Mouse (Mus musculus): ENCODE results near the gene Cped1. TPM values are rescaled to one million over a fixed set of nuclear protein-coding genes. Genes with fewer than 3 reads are reported as not detected.

Cped1 gene
- polyA plus RNA-seq, 1 experiment = 0.79 TPM

- Histone ChIP-seq H3K4me2 (ENCODE audit: low read depth) (no peak overlapping the region), H3ac (ENCODE audit: control insufficient read depth, insufficient read length) (no peak overlapping the region), H3K27me3 (ENCODE audit: control insufficient read depth, insufficient read depth, insufficient read length) (no peaks in the 10 kb centered on the region), H3K36me3 (ENCODE audit: control insufficient read depth, insufficient read depth) (no peaks in the 10 kb centered on the region), H3K79me2 (ENCODE audit: control insufficient read depth, insufficient read depth) (no peaks in the 10 kb centered on the region), H3K4me3 (no peak overlapping the region)
- TF ChIP-seq E2F4 (IDR thresholded peaks at IDR 0.05; ENCODE audit: insufficient read depth) (no peak), USF1 (IDR thresholded peaks at IDR 0.05; ENCODE audit: low read depth) (no peak), MYOG (IDR thresholded peaks at IDR 0.05; ENCODE audit: control insufficient read depth in 1 of 3, insufficient read depth in 1 of 3, insufficient read length in 2 of 3, low read depth in 2 of 3) (no peak), REST (IDR thresholded peaks at IDR 0.05; ENCODE audit: insufficient read depth, insufficient read length) (no peak), MYOD1 (IDR thresholded peaks at IDR 0.05; ENCODE audit: control insufficient read depth in 1 of 3, insufficient read length in 2 of 3, low read depth in 2 of 3) (no peak), SRF (IDR thresholded peaks at IDR 0.05; ENCODE audit: control insufficient read depth, insufficient read length, low read depth) (no peak), CEBPB (IDR thresholded peaks at IDR 0.05; ENCODE audit: insufficient read depth, poor library complexity, severe bottlenecking) (no peak), TCF12 (IDR thresholded peaks at IDR 0.05; ENCODE audit: insufficient read depth, poor library complexity, severe bottlenecking) (no peak), POLR2AphosphoS2 (IDR thresholded peaks at IDR 0.05; ENCODE audit: insufficient read length, low read depth) (no peak)
Observed at GRCm38 (mm10) chr6:22074232-22075083, 88.7 kb downstream of the Cped1 start.

DNA sequence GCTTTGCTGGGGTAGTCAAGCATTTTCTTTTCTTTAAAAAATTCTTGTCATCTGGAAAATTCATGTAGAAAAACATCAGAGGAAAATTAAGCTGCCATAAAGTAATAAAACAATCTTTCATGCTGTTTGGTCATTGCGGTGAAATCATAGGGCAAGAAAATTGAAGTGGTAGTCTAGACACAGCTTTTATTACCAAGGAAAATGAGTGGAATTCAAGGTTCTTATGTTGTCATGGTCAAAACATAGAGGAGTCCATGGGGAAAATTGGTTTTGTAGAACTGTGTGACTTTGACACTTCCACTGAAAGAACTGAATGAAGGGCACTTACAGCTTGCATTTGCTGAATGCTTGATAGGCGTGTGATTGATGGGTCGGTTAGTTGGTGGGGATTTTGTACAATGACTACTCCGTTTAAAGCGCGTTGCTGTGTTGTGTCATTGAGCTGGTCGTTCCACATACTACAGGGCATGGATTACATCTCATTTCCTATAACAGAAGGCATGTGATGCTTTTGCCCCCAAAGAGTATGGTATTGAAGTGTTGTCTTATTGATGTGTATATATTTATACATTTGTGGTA lies 93.1 kb downstream of the Cped1 start:
- no peak overlapping the region for H3K4me3 ChIP-seq
- TF ChIP-seq POLR2A (IDR thresholded peaks at IDR 0.05; ENCODE audit: insufficient read length, low read depth) = no peak
- no peaks in the 10 kb centered on the region for H3K36me3 ChIP-seq (ENCODE audit: control insufficient read depth, insufficient read depth)
- no peaks in the 10 kb centered on the region for H3K27me3 ChIP-seq (ENCODE audit: control insufficient read depth, insufficient read depth, insufficient read length)
- H3ac ChIP-seq (ENCODE audit: control insufficient read depth, insufficient read length) = no peak overlapping the region
- no peaks in the 10 kb centered on the region for H3K79me2 ChIP-seq (ENCODE audit: control insufficient read depth, insufficient read depth)
- no peak overlapping the region for H3K4me2 ChIP-seq (ENCODE audit: low read depth)

- H3K4me2 ChIP-seq (ENCODE audit: low read depth) = no peak overlapping the region
- TF ChIP-seq TCF12 (IDR thresholded peaks at IDR 0.05; ENCODE audit: insufficient read depth, poor library complexity, severe bottlenecking) (no peak), E2F4 (IDR thresholded peaks at IDR 0.05; ENCODE audit: insufficient read depth) (no peak), MAX (IDR thresholded peaks at IDR 0.05; ENCODE audit: low read depth) (no peak), MYOG (IDR thresholded peaks at IDR 0.05; ENCODE audit: control insufficient read depth in 1 of 3, insufficient read depth in 1 of 3, insufficient read length in 2 of 3, low read depth in 2 of 3) (no peak), POLR2A (IDR thresholded peaks at IDR 0.05; ENCODE audit: insufficient read length, low read depth) (no peak), REST (IDR thresholded peaks at IDR 0.05; ENCODE audit: insufficient read depth, insufficient read length) (no peak), SRF (IDR thresholded peaks at IDR 0.05; ENCODE audit: control insufficient read depth, insufficient read length, low read depth) (no peak), USF1 (IDR thresholded peaks at IDR 0.05; ENCODE audit: low read depth) (no peak), POLR2AphosphoS2 (IDR thresholded peaks at IDR 0.05; ENCODE audit: insufficient read length, low read depth) (no peak), MYOD1 (IDR thresholded peaks at IDR 0.05; ENCODE audit: control insufficient read depth in 1 of 3, insufficient read length in 2 of 3, low read depth in 2 of 3) (no peak), TCF3 (IDR thresholded peaks at IDR 0.05; ENCODE audit: insufficient read length, low read depth) (no peak)
- no peaks in the 10 kb centered on the region for H3K27me3 ChIP-seq (ENCODE audit: control insufficient read depth, insufficient read depth, insufficient read length)
- H3ac ChIP-seq (ENCODE audit: control insufficient read depth, insufficient read length) = no peak overlapping the region
- H3K36me3 ChIP-seq (ENCODE audit: control insufficient read depth, insufficient read depth) = no peaks in the 10 kb centered on the region
- no peak overlapping the region for H3K4me3 ChIP-seq
- no peaks in the 10 kb centered on the region for H3K79me2 ChIP-seq (ENCODE audit: control insufficient read depth, insufficient read depth)
Observed at GRCm38 (mm10) chr6:22086056-22086455, 100.3 kb downstream of the Cped1 start.

- no peak overlapping the region for H3K4me2 ChIP-seq (ENCODE audit: low read depth)
- TF ChIP-seq REST (IDR thresholded peaks at IDR 0.05; ENCODE audit: insufficient read depth, insufficient read length) = no peak
- TF ChIP-seq POLR2A (IDR thresholded peaks at IDR 0.05; ENCODE audit: insufficient read length, low read depth) = no peak
- no peak for TF ChIP-seq USF1 (IDR thresholded peaks at IDR 0.05; ENCODE audit: low read depth)
- no peak for TF ChIP-seq E2F4 (IDR thresholded peaks at IDR 0.05; ENCODE audit: insufficient read depth)
- no peak for TF ChIP-seq MYOD1 (IDR thresholded peaks at IDR 0.05; ENCODE audit: control insufficient read depth in 1 of 3, insufficient read length in 2 of 3, low read depth in 2 of 3)
- no peak for TF ChIP-seq MAX (IDR thresholded peaks at IDR 0.05; ENCODE audit: low read depth)
- no peak for TF ChIP-seq MYOG (IDR thresholded peaks at IDR 0.05; ENCODE audit: control insufficient read depth in 1 of 3, insufficient read depth in 1 of 3, insufficient read length in 2 of 3, low read depth in 2 of 3)
- no peak for TF ChIP-seq SRF (IDR thresholded peaks at IDR 0.05; ENCODE audit: control insufficient read depth, insufficient read length, low read depth)
- TF ChIP-seq TCF12 (IDR thresholded peaks at IDR 0.05; ENCODE audit: insufficient read depth, poor library complexity, severe bottlenecking) = no peak
- no peak for TF ChIP-seq TCF3 (IDR thresholded peaks at IDR 0.05; ENCODE audit: insufficient read length, low read depth)
- no peak for TF ChIP-seq POLR2AphosphoS2 (IDR thresholded peaks at IDR 0.05; ENCODE audit: insufficient read length, low read depth)
- no peak for TF ChIP-seq CEBPB (IDR thresholded peaks at IDR 0.05; ENCODE audit: insufficient read depth, poor library complexity, severe bottlenecking)
Observed at GRCm38 (mm10) chr6:22088346-22089064, 102.8 kb downstream of the Cped1 start.

More at GRCm38 (mm10) chr6:22088346-22089064, 102.8 kb downstream of the Cped1 start:
- no peaks in the 10 kb centered on the region for H3K36me3 ChIP-seq (ENCODE audit: control insufficient read depth, insufficient read depth)
- H3ac ChIP-seq (ENCODE audit: control insufficient read depth, insufficient read length) = no peak overlapping the region
- no peaks in the 10 kb centered on the region for H3K27me3 ChIP-seq (ENCODE audit: control insufficient read depth, insufficient read depth, insufficient read length)
- H3K79me2 ChIP-seq (ENCODE audit: control insufficient read depth, insufficient read depth) = no peaks in the 10 kb centered on the region
- no peak overlapping the region for H3K4me3 ChIP-seq
